Mouse (Mus musculus) kidney, embryonic 16.5 days (tissue): Measurements from ENCODE around the gene Irx3. TPM values are rescaled to one million over a fixed set of nuclear protein-coding genes. Genes with fewer than 3 reads are reported as not detected.

ENCODE experiments used
- ATAC-seq: fragments of 200-750 bp; cut with Nextera tagmentation; 2 replicates; pipeline ENCODE4 v1.8.0; 2017; ENCODE audit warnings: moderate TSS enrichment; ENCODE audit not compliant: low FRiP score, low TSS enrichment
- H3K27ac ChIP-seq: fragments of 300-500 bp; sonication (generic); 2 replicates; pipeline ENCODE4 v1.5.1; 2014; ENCODE audit warnings: low read length
- H3K27me3 ChIP-seq: fragments of 300-500 bp; sonication (generic); 2 replicates; pipeline ENCODE4 v1.6.1; 2014; ENCODE audit warnings: low read length, control low read depth, mixed read lengths; ENCODE audit not compliant: insufficient read depth
- H3K36me3 ChIP-seq: fragments of 300-500 bp; sonication (generic); 2 replicates; pipeline ENCODE4 v1.6.1; 2014; ENCODE audit warnings: low read length, control low read depth, mixed read lengths; ENCODE audit not compliant: insufficient read depth
- H3K4me1 ChIP-seq: fragments of 300-500 bp; sonication (generic); 2 replicates; pipeline ENCODE4 v1.6.1; 2014; ENCODE audit warnings: low read length, control low read depth, mixed read lengths; ENCODE audit not compliant: insufficient read depth
- H3K4me2 ChIP-seq: fragments of 300-500 bp; sonication (generic); replicated peaks from 2 replicates; pipeline ENCODE4 v1.6.1; 2014; ENCODE audit warnings: low read depth, low read length
- H3K4me3 ChIP-seq: fragments of 300-500 bp; sonication (generic); 2 replicates; pipeline ENCODE4 v1.5.1; 2014; ENCODE audit warnings: mild to moderate bottlenecking, low read length
- H3K9ac ChIP-seq: fragments of 300-500 bp; sonication (generic); replicated peaks from 2 replicates; pipeline ENCODE4 v1.6.1; 2014; ENCODE audit warnings: low read length
- H3K9me3 ChIP-seq: fragments of 300-500 bp; sonication (generic); 2 replicates; pipeline ENCODE4 v1.6.1; 2016; ENCODE audit warnings: low read length, control low read depth
- WGBS: fragments of 180-500 bp; shearing (Covaris S2); extraction: QIAGEN DNeasy Blood & Tissue Kit; methylation state at CpG from one replicate; pipeline ENCODE4 v1.1.7; 2014; 5-methylcytosine and 5-hydroxymethylcytosine counted together
- polyA plus RNA-seq: library from polyadenylated mRNA; unstranded; fragments of >200 nt; fragmentation: Nextera tagmentation; extraction: Ambion mirVana; gene quantifications from 2 replicates; pipeline ENCODE4 v1.2.1, GENCODE M21; 2015

Irx3 gene
- polyA plus RNA-seq, 1 experiment from 2014 or later, result 14.5 TPM

GRCm38 (mm10) chr8:91822746-91823145, 20.9 kb upstream of the Irx3 start:
- Histone ChIP-seq H3K4me2 (no peak overlapping the region), H3K27me3 (peaks cover 17% of the 10 kb centered on the region), H3K4me3 (no peak overlapping the region), H3K4me1 (no peaks in the 10 kb centered on the region), H3K9ac (no peak overlapping the region), H3K9me3 (no peaks in the 10 kb centered on the region), H3K36me3 (no peaks in the 10 kb centered on the region), H3K27ac (no peak overlapping the region)
- 37% methylated on average over 4 of the region's 4 CpGs for WGBS
- peak; percentile 58; the same call in 1 of the 2 replicates for ATAC-seq

DNA sequence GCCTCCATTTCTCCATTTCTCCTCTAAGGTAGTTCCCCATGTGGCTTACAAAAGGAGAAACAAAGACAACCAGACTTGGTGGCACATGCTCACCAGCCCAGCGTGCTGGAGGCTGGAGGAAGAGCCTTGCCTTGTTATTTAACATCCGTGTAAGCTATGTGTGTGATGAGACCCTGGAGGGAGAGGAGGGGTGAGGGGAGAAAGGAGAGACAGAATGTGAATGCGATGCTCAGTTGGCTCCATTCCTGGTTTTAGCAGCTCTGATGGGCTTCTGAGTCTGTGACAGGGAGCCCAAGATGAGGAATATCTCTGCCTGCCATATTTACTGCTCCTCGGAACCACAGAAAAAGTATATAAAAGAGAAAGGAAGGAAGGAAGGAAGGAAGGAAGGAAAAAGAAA, 20.1 kb upstream of the Irx3 start:
- 46% methylated on average over 4 of the region's 4 CpGs for WGBS
- Histone ChIP-seq H3K27me3 (peaks cover 19% of the 10 kb centered on the region), H3K4me2 (no peak overlapping the region), H3K27ac (no peak overlapping the region), H3K36me3 (no peaks in the 10 kb centered on the region), H3K4me1 (no peaks in the 10 kb centered on the region), H3K9ac (no peak overlapping the region), H3K4me3 (no peak overlapping the region), H3K9me3 (no peaks in the 10 kb centered on the region)
- no peak for ATAC-seq

DNA sequence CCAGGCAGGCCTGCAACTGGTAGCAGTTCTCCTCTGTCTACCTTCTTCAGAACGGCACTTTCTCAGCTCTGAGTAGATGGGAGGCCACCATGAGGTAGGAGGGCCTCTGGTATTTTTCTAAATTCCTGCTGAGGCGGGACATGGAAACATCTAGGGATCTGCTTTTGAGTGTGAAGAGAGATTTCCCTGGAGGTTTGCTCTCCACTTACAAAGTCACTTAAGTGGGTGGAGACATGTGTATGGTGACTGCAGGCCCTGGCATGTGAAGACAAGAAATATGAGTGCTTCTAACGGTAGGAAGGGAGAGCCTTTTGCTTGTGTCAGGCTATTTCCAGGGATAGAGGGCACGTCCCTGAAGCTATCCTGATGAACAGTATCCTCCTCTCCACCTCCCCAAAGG, 17.9 kb upstream of the Irx3 start:
- no peaks in the 10 kb centered on the region for H3K4me1 ChIP-seq
- H3K4me2 ChIP-seq, result no peak overlapping the region
- H3K9ac ChIP-seq, result no peak overlapping the region
- H3K36me3 ChIP-seq, result no peaks in the 10 kb centered on the region
- peak overlapping the region; percentile 27 for H3K27ac ChIP-seq
- ATAC-seq, result no peak
- H3K9me3 ChIP-seq, result no peaks in the 10 kb centered on the region
- WGBS, result 63% methylated on average over 4 of the region's 4 CpGs
- H3K27me3 ChIP-seq, result peaks cover 4% of the 10 kb centered on the region; the same call in 1 of the 2 replicates
- H3K4me3 ChIP-seq, result no peak overlapping the region

- Histone ChIP-seq H3K27me3 (0 out of 2 replicates have a peak, but pooled peaks cover 5% of the 10 kb centered on the region), H3K4me1 (no peaks in the 10 kb centered on the region), H3K9ac (no peak overlapping the region), H3K9me3 (no peaks in the 10 kb centered on the region), H3K27ac (peak overlapping the region; percentile 27; the same call in 1 of the 2 replicates), H3K36me3 (no peaks in the 10 kb centered on the region), H3K4me2 (no peak overlapping the region), H3K4me3 (no peak overlapping the region)
- peak; percentile 67 for ATAC-seq
- 11% methylated on average over 3 of the region's 3 CpGs for WGBS
These were observed 16.9 kb upstream of the Irx3 start for GRCm38 (mm10) chr8:91818784-91819183.

GRCm38 (mm10) chr8:91814106-91814505, 12.2 kb upstream of the Irx3 start:
- Histone ChIP-seq H3K4me2 (no peak overlapping the region), H3K4me1 (no peaks in the 10 kb centered on the region), H3K9ac (no peak overlapping the region), H3K4me3 (no peak overlapping the region), H3K9me3 (no peaks in the 10 kb centered on the region), H3K36me3 (no peaks in the 10 kb centered on the region), H3K27ac (no peak overlapping the region), H3K27me3 (peaks cover 25% of the 10 kb centered on the region)
- 93% methylated on average over 4 of the region's 4 CpGs for WGBS
- no peak for ATAC-seq

DNA sequence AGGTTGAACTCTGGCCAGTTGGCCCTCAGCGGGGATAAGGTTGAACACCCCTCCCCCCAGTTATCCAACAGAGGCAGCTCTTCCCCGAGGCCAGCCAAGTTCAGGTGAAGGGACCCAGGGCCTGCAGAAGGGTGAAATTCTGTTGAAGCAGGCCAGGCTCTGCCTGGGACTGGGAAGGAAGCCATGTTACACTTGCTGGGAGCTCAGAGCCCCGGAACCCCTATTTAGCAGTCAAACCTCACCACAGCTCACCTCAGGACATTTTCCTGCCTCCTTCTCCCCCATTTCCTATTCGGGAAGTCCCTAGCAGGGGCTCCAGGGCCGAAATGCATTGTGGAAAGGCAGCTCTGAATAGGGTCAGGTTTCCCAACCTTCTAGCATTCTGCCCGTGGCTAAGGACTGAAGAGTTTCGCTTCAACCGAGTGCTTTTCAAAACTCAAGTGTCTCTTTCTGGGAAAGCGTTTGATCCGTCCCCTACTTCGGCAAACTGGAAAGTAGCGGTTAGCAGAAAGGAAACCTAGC, 4.9 kb upstream of the Irx3 start:
- Histone ChIP-seq H3K9me3 (no peaks in the 10 kb centered on the region), H3K27me3 (peaks cover 78% of the 10 kb centered on the region), H3K36me3 (no peaks in the 10 kb centered on the region), H3K4me1 (peaks cover 47% of the 10 kb centered on the region), H3K27ac (no peak overlapping the region), H3K4me2 (peak overlapping the region; percentile 60), H3K4me3 (peak overlapping the region; percentile 37), H3K9ac (0 out of 2 replicates have a peak overlapping the region, but pooled peaks have one; percentile 10)
- WGBS, result 10% methylated on average over 12 of the region's 12 CpGs
- ATAC-seq, result no peak

- peak overlapping the region; percentile 37 for H3K4me3 ChIP-seq
- H3K4me1 ChIP-seq, result peaks cover 47% of the 10 kb centered on the region
- H3K27ac ChIP-seq, result no peak overlapping the region
- 0 out of 2 replicates have a peak overlapping the region, but pooled peaks have one; percentile 10 for H3K9ac ChIP-seq
- ATAC-seq, result no peak
- H3K9me3 ChIP-seq, result no peaks in the 10 kb centered on the region
- no peaks in the 10 kb centered on the region for H3K36me3 ChIP-seq
- H3K4me2 ChIP-seq, result peak overlapping the region; percentile 60
- peaks cover 74% of the 10 kb centered on the region for H3K27me3 ChIP-seq
- WGBS, result 6% methylated on average over 33 of the region's 33 CpGs
These were observed 4.3 kb upstream of the Irx3 start for GRCm38 (mm10) chr8:91806084-91806719.

DNA sequence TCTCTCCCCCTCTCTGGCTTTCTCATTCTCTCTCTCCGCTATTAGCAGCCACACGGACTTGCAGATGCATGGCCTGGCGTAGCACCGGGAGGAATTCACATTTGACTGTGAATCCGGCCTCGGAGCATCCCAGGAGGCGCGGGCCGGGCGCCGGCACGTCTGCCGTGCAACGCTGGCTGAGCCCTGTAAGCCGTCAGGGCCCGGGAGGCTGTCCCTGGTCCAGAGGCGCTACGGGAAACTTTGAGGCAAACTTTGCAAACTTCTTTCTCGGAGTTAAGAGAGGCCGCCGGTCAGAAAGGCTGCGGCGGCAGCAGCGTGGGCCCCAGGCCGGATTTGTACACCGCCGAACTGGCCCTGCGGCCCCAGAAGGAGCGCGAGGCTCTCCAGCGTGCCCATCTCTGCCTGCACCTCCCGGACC, 3.4 kb upstream of the Irx3 start:
- H3K4me2 ChIP-seq, result peak overlapping the region; percentile 60
- H3K9ac ChIP-seq, result peak overlapping the region; percentile 58
- H3K36me3 ChIP-seq, result no peaks in the 10 kb centered on the region
- H3K9me3 ChIP-seq, result no peaks in the 10 kb centered on the region
- peaks cover 76% of the 10 kb centered on the region for H3K27me3 ChIP-seq
- peak overlapping the region; percentile 37 for H3K4me3 ChIP-seq
- H3K27ac ChIP-seq, result peak overlapping the region; percentile 46; the same call in 1 of the 2 replicates
- no peak for ATAC-seq
- H3K4me1 ChIP-seq, result peaks cover 55% of the 10 kb centered on the region
- under 1% methylated on average over 32 of the region's 32 CpGs for WGBS

- Histone ChIP-seq H3K9me3 (no peaks in the 10 kb centered on the region), H3K4me2 (peak overlapping the region; percentile 60), H3K9ac (peak overlapping the region; percentile 58; the same call in 1 of the 2 replicates), H3K4me1 (peaks cover 59% of the 10 kb centered on the region), H3K4me3 (peak overlapping the region; percentile 37), H3K27me3 (peaks cover 82% of the 10 kb centered on the region), H3K36me3 (no peaks in the 10 kb centered on the region), H3K27ac (no peak overlapping the region)
- 7% methylated on average over 36 of the region's 36 CpGs for WGBS
- ATAC-seq, result no peak
These were observed 2.8 kb upstream of the Irx3 start for GRCm38 (mm10) chr8:91804403-91805253.
